Mouse (Mus musculus) layer of hippocampus, adult 9-10 months (tissue): ENCODE results near the gene Sh2d1b1.
"Not testable (repeated sequence)": the region's sequence is repeated elsewhere in the genome, so short reads cannot be mapped to it uniquely, and the experiment has no call there.

Experiments
- DNase-seq: peaks from one replicate; pipeline ENCODE4 v3.0.0; 2022; ENCODE audit warnings: low spot score

Sh2d1b1 gene

DNA sequence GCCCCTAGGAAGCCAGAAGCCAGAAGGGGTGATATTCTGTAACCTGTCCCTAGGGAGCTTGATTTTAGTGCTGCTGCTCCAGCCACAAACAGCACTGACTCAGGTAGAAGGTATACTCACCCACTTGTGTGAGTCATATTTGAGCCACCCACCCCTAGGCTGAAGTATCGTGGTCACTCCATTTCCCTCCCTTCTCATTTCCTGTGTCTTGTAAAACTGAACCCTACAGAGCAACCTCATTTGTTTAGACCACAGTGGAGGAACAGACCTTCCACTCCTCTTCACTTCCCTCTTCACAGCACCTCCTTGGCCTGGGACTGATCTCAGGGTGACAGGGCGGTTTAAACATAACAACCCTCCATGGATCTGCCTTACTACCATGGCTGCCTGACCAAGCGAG lies at the start of gene Sh2d1b1:
Gene Sh2d1b1, plus strand, starts transcription at position 305 of the 400 bp plus-strand sequence.
- no peak for DNase-seq

GRCm38 (mm10) chr1:170232688-170233087 lies 44.4 kb upstream of the Sh2d1b1 start, which contains the start of gene Sh2d1b2:
TSS of gene Sh2d1b2 (plus strand) at chr1:170232749.
- DNase-seq = not testable (repeated sequence)

DNA sequence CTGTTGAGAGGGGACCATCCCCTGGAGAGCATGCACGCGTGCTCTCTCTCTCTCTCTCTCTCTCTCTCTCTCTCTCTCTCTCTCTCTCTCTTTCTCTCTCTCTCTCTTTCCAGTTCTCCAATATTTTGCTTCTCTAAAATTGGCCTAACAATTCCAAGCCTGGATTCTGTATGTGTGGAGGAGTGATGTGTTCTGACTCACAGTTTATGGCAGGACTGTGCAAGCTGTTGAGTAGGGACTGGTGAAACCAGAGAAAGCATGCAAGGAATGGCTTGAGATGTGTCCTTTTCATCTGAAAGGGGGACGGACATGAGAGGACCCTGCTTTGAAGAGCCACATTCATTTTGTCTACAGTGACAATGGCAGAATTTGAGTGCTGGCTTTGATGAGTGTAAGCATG lies 32.1 kb upstream of the Sh2d1b1 start:
- DNase-seq = no peak

- no peak for DNase-seq
These were observed 22.1 kb upstream of the Sh2d1b1 start for GRCm38 (mm10) chr1:170254893-170255559.

GRCm38 (mm10) chr1:170255560-170255910 lies 21.6 kb upstream of the Sh2d1b1 start:
- DNase-seq = peak; percentile 42

GRCm38 (mm10) chr1:170270281-170270680 lies 6.8 kb upstream of the Sh2d1b1 start:
- DNase-seq = no peak

- DNase-seq = no peak
These were observed 6.4 kb upstream of the Sh2d1b1 start for GRCm38 (mm10) chr1:170270696-170271095.

GRCm38 (mm10) chr1:170273252-170273651 lies 3.9 kb upstream of the Sh2d1b1 start:
- no peak for DNase-seq

- no peak for DNase-seq
These were observed 5.5 kb downstream of the Sh2d1b1 start for GRCm38 (mm10) chr1:170282415-170283129.

DNA sequence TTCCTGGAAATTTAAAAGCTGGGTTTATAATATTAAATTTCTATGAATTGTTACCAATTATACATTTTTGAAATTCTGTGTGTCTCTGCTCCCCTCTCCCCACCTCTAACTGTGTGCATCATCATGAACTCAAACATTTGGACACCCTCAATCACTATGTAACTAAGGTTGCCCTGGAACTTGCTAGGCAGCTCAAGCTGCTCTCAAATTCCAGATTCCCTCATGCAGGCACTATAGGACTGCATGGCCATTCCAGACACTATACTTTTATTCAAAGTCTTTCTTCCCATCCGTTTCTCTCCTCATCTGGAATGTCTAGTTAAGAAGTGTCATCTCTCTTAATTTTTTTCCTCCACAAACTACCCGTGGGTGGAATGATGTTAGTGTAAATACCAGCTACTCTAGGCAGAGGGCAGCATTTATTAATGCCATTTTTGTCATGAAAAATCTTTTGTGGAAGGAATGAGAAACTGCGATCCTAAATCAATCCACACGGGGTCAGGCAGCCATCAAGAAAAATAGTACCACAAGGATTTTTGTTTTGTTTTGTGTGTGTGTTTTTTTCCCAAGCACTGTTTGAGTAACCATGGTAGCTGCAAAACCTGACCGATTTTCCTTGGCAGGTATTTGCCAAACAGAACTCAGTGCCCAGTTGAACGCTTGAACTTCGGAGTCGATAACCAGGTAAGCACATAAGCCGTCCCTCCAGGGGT lies 15.3 kb downstream of the Sh2d1b1 start:
- DNase-seq = peak; percentile 64

- no peak for DNase-seq
These were observed 16.1 kb downstream of the Sh2d1b1 start for GRCm38 (mm10) chr1:170293257-170293656.

GRCm38 (mm10) chr1:170294786-170295570 lies 17.9 kb downstream of the Sh2d1b1 start:
- no peak for DNase-seq

- DNase-seq = no peak
These were observed 22.4 kb downstream of the Sh2d1b1 start for GRCm38 (mm10) chr1:170299496-170299895.

DNA sequence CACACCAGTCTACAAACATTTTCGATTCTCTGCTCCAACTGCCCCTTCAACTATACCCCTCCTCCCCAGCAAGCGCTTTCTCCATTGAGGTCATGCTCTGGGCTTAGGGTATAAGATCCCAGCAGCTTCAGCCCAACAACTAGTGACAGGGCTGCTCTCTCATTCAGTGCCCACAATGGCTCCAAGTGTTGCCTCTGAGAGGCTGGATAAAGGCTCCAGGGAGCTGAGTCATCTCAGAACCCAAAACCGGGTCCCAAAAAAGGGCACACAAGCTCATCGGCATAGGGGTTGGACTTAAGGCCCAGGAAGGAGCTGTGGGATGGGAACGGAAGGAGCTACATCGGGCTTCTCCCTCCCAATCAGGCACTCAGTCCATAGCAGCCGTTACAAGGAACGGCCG lies 24.6 kb downstream of the Sh2d1b1 start:
- no peak for DNase-seq

GRCm38 (mm10) chr1:170302456-170302855 lies 25.3 kb downstream of the Sh2d1b1 start:
- DNase-seq = no peak

DNA sequence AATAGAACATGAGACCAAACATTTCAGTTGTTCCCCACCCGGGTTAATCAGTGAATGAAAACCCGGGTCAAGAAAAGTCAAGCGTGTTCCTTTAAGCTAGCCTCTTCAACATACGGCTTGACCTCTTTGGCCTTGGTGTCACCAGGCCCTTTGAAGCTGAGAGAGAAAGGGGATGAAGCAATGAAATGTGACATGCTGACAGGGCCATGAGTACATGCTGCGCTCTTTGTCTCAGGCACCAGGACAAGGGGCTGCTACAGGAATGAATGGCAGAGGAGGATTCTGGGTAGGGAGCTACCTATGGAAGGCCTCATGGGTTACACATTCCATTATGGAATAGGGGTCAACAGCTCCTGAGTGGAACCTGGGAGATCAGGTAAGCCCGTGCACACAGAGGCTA lies 26.0 kb downstream of the Sh2d1b1 start:
- no peak for DNase-seq

DNA sequence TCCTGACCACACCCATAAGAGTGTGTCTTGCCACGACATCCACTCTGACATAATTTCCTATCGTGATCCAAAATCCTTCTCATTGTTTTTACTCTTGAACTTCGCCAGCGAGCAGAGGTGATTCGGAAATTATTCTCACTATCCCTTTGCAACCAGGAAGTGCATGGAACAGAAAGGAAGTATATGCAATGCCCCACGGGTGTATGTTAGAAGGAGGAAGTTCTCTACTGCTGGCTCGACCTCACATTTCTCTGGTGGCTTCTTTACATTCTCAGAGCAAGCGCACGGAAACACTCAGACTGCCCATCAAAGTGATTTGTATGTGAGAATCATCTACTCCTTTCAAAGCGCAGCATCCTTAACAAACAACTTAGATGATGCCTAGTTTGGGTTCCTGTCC lies 27.9 kb downstream of the Sh2d1b1 start:
- no peak for DNase-seq

DNA sequence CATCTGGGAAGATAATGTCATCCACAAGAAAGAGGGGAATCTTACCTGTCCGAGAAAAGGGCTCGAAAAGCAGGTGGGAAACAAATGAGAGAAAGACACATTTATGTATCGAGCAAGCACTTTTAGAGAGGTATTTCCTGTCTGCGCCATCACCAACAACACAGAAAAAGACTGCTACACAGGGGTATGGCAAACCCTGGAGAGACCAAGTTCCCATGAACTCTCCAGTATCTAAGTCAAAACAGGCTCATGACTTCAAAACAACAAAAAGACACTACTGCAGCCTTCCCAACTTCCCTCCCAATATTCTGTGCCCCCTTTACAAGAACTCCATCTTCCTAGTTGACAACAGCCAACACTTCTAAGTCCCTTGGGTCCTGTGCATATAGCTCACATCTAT lies 29.1 kb downstream of the Sh2d1b1 start, which contains the start of gene Gm7694:
Gene Gm7694, minus strand, starts transcription at position 101 of the 400 bp plus-strand sequence.
- DNase-seq = no peak

- DNase-seq = no peak
These were observed 31.4 kb downstream of the Sh2d1b1 start, which contains the start of gene Spata46 for GRCm38 (mm10) chr1:170308503-170308902. TSS of gene Spata46 (plus strand) at chr1:170308803.

- no peak for DNase-seq
These were observed 34.3 kb downstream of the Sh2d1b1 start for GRCm38 (mm10) chr1:170311431-170311830.

DNA sequence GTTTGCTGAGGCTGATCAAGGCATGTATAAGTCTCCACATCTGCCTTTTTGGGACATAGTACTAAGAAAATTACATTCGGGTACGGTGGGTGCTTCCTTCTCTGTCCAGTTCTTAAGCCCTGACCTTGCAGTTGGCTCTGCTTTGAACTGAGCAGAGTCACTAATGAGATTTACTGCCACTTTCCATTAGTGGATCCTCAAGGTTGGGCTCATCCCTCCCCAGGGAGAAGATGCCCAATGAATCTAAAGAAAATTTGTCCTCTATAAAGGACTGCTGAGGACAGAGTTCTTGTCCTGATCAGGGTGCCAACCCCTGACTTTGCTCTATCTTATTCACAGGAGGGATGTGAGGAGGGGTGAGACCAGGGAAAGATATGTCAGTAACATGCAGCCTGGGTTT lies 44.9 kb downstream of the Sh2d1b1 start:
- no peak for DNase-seq

GRCm38 (mm10) chr1:170323001-170323400 lies 45.9 kb downstream of the Sh2d1b1 start:
- DNase-seq = no peak
